Comparison of ENCODE assay signal across 10 mouse cellular contexts in genomic region chr1:168423389-168423930, GRCm38 (mm10). TPM values are rescaled to one million over a fixed set of nuclear protein-coding genes. Genes with fewer than 3 reads are reported as not detected.
DNase-seq lines count a peak whose midpoint lies in the region; ATAC-seq and TF ChIP-seq lines count a peak whose summit lies in the region.
"Had no signal": no experiment of that assay in that cellular context is flagged by ENCODE, and none has a peak within 500 bp of the region (broad histone marks: within the 10 kb centered on the region; RNA-seq: fewer than 3 reads in every experiment).

No protein-coding gene starts in this region.

- no peak for DNase-seq in gastrocnemius, adult 2 months
- DNase-seq in gastrocnemius, adult 18-20 months (ENCODE audit: low spot score), result no peak
- DNase-seq in left cerebral cortex, adult 2 months (ENCODE audit: extremely low spot score in 1 of 2, low spot score in 2 of 2), result no peak
- no peak for DNase-seq in left cerebral cortex, postnatal 14 days (ENCODE audit: low spot score in 2 of 2)
- no peak for DNase-seq in midbrain, embryonic 14.5 days
- DNase-seq in T-cell, adult 2 months (ENCODE audit: low spot score), result no peak
- DNase-seq in thymus, postnatal 10 days (ENCODE audit: low spot score in 2 of 2), result no peak
- DNase-seq: cerebellum, adult 11 months had no signal

- H3K9me3 ChIP-seq in forebrain, embryonic 13.5 days (replicated peaks), result no peaks in the 10 kb centered on the region
- H3K9me3 ChIP-seq in midbrain, embryonic 14.5 days (ENCODE audit: control insufficient read depth, low read length), result no peaks in the 10 kb centered on the region

- H3K4me3 ChIP-seq in gastrocnemius, adult 2 months, result no peak overlapping the region
- peak overlapping the region; percentile 33 for H3K4me3 ChIP-seq in left cerebral cortex, adult 2 months
- peak overlapping the region; percentile 15 for H3K4me3 ChIP-seq in forebrain, embryonic 13.5 days
- H3K4me3 ChIP-seq in midbrain, embryonic 14.5 days (replicated peaks; ENCODE audit: low read depth, low read length), result peak overlapping the region; percentile 56; the same call in 1 of the 2 replicates

- peak overlapping the region; percentile 53 for H3K9ac ChIP-seq in forebrain, embryonic 13.5 days
- H3K9ac ChIP-seq in midbrain, embryonic 14.5 days (replicated peaks; ENCODE audit: low read length), result peak overlapping the region; percentile 24; the same call in 1 of the 2 replicates

- peaks cover 81% of the 10 kb centered on the region for H3K4me1 ChIP-seq in forebrain, embryonic 13.5 days
- H3K4me1 ChIP-seq in midbrain, embryonic 14.5 days (ENCODE audit: control insufficient read depth, insufficient read depth, low read length), result peaks cover 57% of the 10 kb centered on the region

- H3K27ac ChIP-seq in gastrocnemius, adult 2 months, result peak overlapping the region; percentile 16; the same call in 1 of the 2 replicates
- peak overlapping the region; percentile 58 for H3K27ac ChIP-seq in left cerebral cortex, adult 2 months
- H3K27ac ChIP-seq in forebrain, embryonic 13.5 days, result 0 out of 2 replicates have a peak overlapping the region, but pooled peaks have one; percentile 14
- no peak overlapping the region for H3K27ac ChIP-seq in midbrain, embryonic 14.5 days (replicated peaks; ENCODE audit: low read depth, low read length)

- intact Hi-C loops in gastrocnemius, adult 2 months (cut with DNase I), result no loop called here
- intact Hi-C loops in left cerebral cortex, adult 2 months (cut with DNase I), result no loop called here
- intact Hi-C loops in left cerebral cortex, postnatal 14 days (cut with DNase I), result loop anchor here (10.0 kb wide), 2 partner anchors 179 to 921 kb away; no protein-coding TSS in a partner anchor

- WGBS in forebrain, embryonic 13.5 days, result 59% methylated on average over 11 of the region's 11 CpGs
- 73% methylated on average over 11 of the region's 11 CpGs for WGBS in midbrain, embryonic 14.5 days

- H3K27me3 ChIP-seq in forebrain, embryonic 13.5 days, result no peaks in the 10 kb centered on the region
- H3K27me3 ChIP-seq in midbrain, embryonic 14.5 days (ENCODE audit: control insufficient read depth, insufficient read depth, low read length), result no peaks in the 10 kb centered on the region

- H3K4me2 ChIP-seq in forebrain, embryonic 13.5 days, result peak overlapping the region; percentile 80
- H3K4me2 ChIP-seq in midbrain, embryonic 14.5 days (ENCODE audit: low read length), result peak overlapping the region; percentile 66
- H3K4me2 ChIP-seq: liver, embryonic 11.5 days had no signal

- no peak for TF ChIP-seq CTCF in gastrocnemius, adult 2 months (IDR thresholded peaks at IDR 0.05)
- no peak for TF ChIP-seq CTCF in left cerebral cortex, adult 2 months (IDR thresholded peaks at IDR 0.05)

- ATAC-seq in forebrain, embryonic 13.5 days, result no peak
- ATAC-seq in midbrain, embryonic 14.5 days (ENCODE audit: low FRiP score, low TSS enrichment), result no peak

- peaks cover 33% of the 10 kb centered on the region for H3K36me3 ChIP-seq in forebrain, embryonic 13.5 days (ENCODE audit: poor library complexity, severe bottlenecking)
- H3K36me3 ChIP-seq in midbrain, embryonic 14.5 days (ENCODE audit: control insufficient read depth, insufficient read depth, low read length), result peaks cover 5% of the 10 kb centered on the region; the same call in 1 of the 2 replicates

RNA-seq across cellular contexts. Expression of gene Pbx1, which starts 8.6 kb away (rescaled TPM):
- 10 to 100 TPM; 16.9 to 29.3 TPM for total RNA-seq in gastrocnemius, adult 2 months (2021)
- total RNA-seq in gastrocnemius, adult 18-20 months (2021), result 10 to 100 TPM; 25.2 to 28.0 TPM
- 100 to 1,000 TPM; 140 to 143 TPM for total RNA-seq in left cerebral cortex, adult 2 months (2021)
- 100 to 1,000 TPM; 130 to 145 TPM for total RNA-seq in left cerebral cortex, postnatal 14 days (2021)
- 72.2 and 78.9 TPM in 2 replicates for polyA plus RNA-seq in forebrain, embryonic 13.5 days (2015; fragmentation: Nextera tagmentation; extraction: Ambion mirVana)
- 114 and 125 TPM in 2 replicates for polyA plus RNA-seq in midbrain, embryonic 14.5 days (2014; fragmentation: Nextera tagmentation; extraction: Ambion mirVana)

Comparison
In these comparisons a context has a peak if more than half of its experiments do, and no peak if none do; other contexts are left out.
1. RNA of gene Pbx1, which starts 8.6 kb away (total RNA-seq): 130 to 145 TPM in left cerebral cortex, postnatal 14 days and 140 to 143 TPM in left cerebral cortex, adult 2 months; 16.9 to 29.3 TPM in gastrocnemius, adult 2 months and 25.2 to 28.0 TPM in gastrocnemius, adult 18-20 months; every median in the first group is over 4 times any median in the second.